Mouse (Mus musculus) spleen, adult 2 months (tissue): ENCODE measurements around the gene Zfp113.

ENCODE experiments used
- CTCF ChIP-seq: fragments of 200-500 bp; IDR thresholded peaks from 2 replicates; pipeline ENCODE4 v1.5.1; 2011; ENCODE audit warnings: mild to moderate bottlenecking, inconsistent platforms; ENCODE audit not compliant: insufficient read depth, insufficient read length, insufficient replicate concordance; ENCODE audit errors: extremely low read depth
- POLR2A ChIP-seq: fragments of 200-500 bp; IDR thresholded peaks from 2 replicates; pipeline ENCODE4 v1.6.1; 2011; ENCODE audit warnings: low read depth, low read length, inconsistent platforms

- TF ChIP-seq POLR2A = no peak; the same call in 1 of the 2 replicates
- TF ChIP-seq CTCF = 0 out of 2 replicates have a peak, but pooled peaks have one; percentile 0
Measured at GRCm38 (mm10) chr5:138170936-138171561, 15.5 kb upstream of the Zfp113 start.
